Mouse (Mus musculus): ENCODE measurements around the gene Astl. TPM values are rescaled to one million over a fixed set of nuclear protein-coding genes. Genes with fewer than 3 reads are reported as not detected.

Gene Astl
- polyA plus RNA-seq, 1 experiment from 2014 or later = 0.14 TPM

- no peak overlapping the region for H3K4me3 ChIP-seq (ENCODE audit: low read depth, low read length)
- no peak overlapping the region for H3K4me2 ChIP-seq (ENCODE audit: low read depth, low read length)
- no peak overlapping the region for H3K9ac ChIP-seq (ENCODE audit: low read depth, low read length)
- H3K4me1 ChIP-seq (ENCODE audit: control insufficient read depth, insufficient read depth, low read length) = no peaks in the 10 kb centered on the region
- 75% methylated on average over 5 of the region's 5 CpGs for WGBS
- DNase-seq (ENCODE audit: low spot score) (no peak), ATAC-seq (ENCODE audit: low read depth) (no peak)
- no peaks in the 10 kb centered on the region for H3K27me3 ChIP-seq (replicated peaks; ENCODE audit: control insufficient read depth, insufficient read depth, low read length)
- no peaks in the 10 kb centered on the region for H3K9me3 ChIP-seq (ENCODE audit: control insufficient read depth, low read length)
- no peaks in the 10 kb centered on the region for H3K36me3 ChIP-seq (ENCODE audit: control insufficient read depth, insufficient read depth, low read length)
- no peak overlapping the region for H3K27ac ChIP-seq (replicated peaks; ENCODE audit: low read depth, low read length)
Observed at GRCm38 (mm10) chr2:127316431-127316830, 22.0 kb upstream of the Astl start.

- H3K4me1 ChIP-seq (ENCODE audit: control insufficient read depth, insufficient read depth, low read length) = no peaks in the 10 kb centered on the region
- ATAC-seq (ENCODE audit: low read depth) (no peak), DNase-seq (ENCODE audit: low spot score) (no peak)
- H3K27me3 ChIP-seq (replicated peaks; ENCODE audit: control insufficient read depth, insufficient read depth, low read length) = no peaks in the 10 kb centered on the region
- H3K36me3 ChIP-seq (ENCODE audit: control insufficient read depth, insufficient read depth, low read length) = no peaks in the 10 kb centered on the region
- no peak overlapping the region for H3K9ac ChIP-seq (ENCODE audit: low read depth, low read length)
- 81% methylated on average over 4 of the region's 4 CpGs for WGBS
- no peak overlapping the region for H3K4me3 ChIP-seq (ENCODE audit: low read depth, low read length)
- no peak overlapping the region for H3K4me2 ChIP-seq (ENCODE audit: low read depth, low read length)
- H3K27ac ChIP-seq (replicated peaks; ENCODE audit: low read depth, low read length) = no peak overlapping the region
- no peaks in the 10 kb centered on the region for H3K9me3 ChIP-seq (ENCODE audit: control insufficient read depth, low read length)
Observed at GRCm38 (mm10) chr2:127318136-127318535, 20.3 kb upstream of the Astl start.

GRCm38 (mm10) chr2:127319071-127319470 is 19.4 kb upstream of the Astl start:
- no peaks in the 10 kb centered on the region for H3K9me3 ChIP-seq (ENCODE audit: control insufficient read depth, low read length)
- no peaks in the 10 kb centered on the region for H3K27me3 ChIP-seq (replicated peaks; ENCODE audit: control insufficient read depth, insufficient read depth, low read length)
- no peak overlapping the region for H3K4me2 ChIP-seq (ENCODE audit: low read depth, low read length)
- DNase-seq (ENCODE audit: low spot score) (no peak), ATAC-seq (ENCODE audit: low read depth) (no peak)
- WGBS = 74% methylated on average over 4 of the region's 4 CpGs
- H3K9ac ChIP-seq (ENCODE audit: low read depth, low read length) = no peak overlapping the region
- H3K4me3 ChIP-seq (ENCODE audit: low read depth, low read length) = no peak overlapping the region
- H3K27ac ChIP-seq (replicated peaks; ENCODE audit: low read depth, low read length) = no peak overlapping the region
- no peaks in the 10 kb centered on the region for H3K36me3 ChIP-seq (ENCODE audit: control insufficient read depth, insufficient read depth, low read length)
- no peaks in the 10 kb centered on the region for H3K4me1 ChIP-seq (ENCODE audit: control insufficient read depth, insufficient read depth, low read length)

GRCm38 (mm10) chr2:127322671-127323285 is 15.7 kb upstream of the Astl start:
- 62% methylated on average over 6 of the region's 6 CpGs for WGBS
- no peaks in the 10 kb centered on the region for H3K4me1 ChIP-seq (ENCODE audit: control insufficient read depth, insufficient read depth, low read length)
- H3K27me3 ChIP-seq (replicated peaks; ENCODE audit: control insufficient read depth, insufficient read depth, low read length) = no peaks in the 10 kb centered on the region
- no peaks in the 10 kb centered on the region for H3K36me3 ChIP-seq (ENCODE audit: control insufficient read depth, insufficient read depth, low read length)
- no peak overlapping the region for H3K27ac ChIP-seq (replicated peaks; ENCODE audit: low read depth, low read length)
- H3K4me2 ChIP-seq (ENCODE audit: low read depth, low read length) = no peak overlapping the region
- ATAC-seq (ENCODE audit: low read depth) (no peak), DNase-seq (ENCODE audit: low spot score) (no peak)
- no peak overlapping the region for H3K9ac ChIP-seq (ENCODE audit: low read depth, low read length)
- H3K4me3 ChIP-seq (ENCODE audit: low read depth, low read length) = no peak overlapping the region
- no peaks in the 10 kb centered on the region for H3K9me3 ChIP-seq (ENCODE audit: control insufficient read depth, low read length)

GRCm38 (mm10) chr2:127323667-127324066 is 14.8 kb upstream of the Astl start:
- Histone ChIP-seq H3K9ac (ENCODE audit: low read depth, low read length) (no peak overlapping the region), H3K27me3 (replicated peaks; ENCODE audit: control insufficient read depth, insufficient read depth, low read length) (no peaks in the 10 kb centered on the region), H3K4me2 (ENCODE audit: low read depth, low read length) (no peak overlapping the region), H3K27ac (replicated peaks; ENCODE audit: low read depth, low read length) (no peak overlapping the region), H3K36me3 (ENCODE audit: control insufficient read depth, insufficient read depth, low read length) (no peaks in the 10 kb centered on the region), H3K4me1 (ENCODE audit: control insufficient read depth, insufficient read depth, low read length) (no peaks in the 10 kb centered on the region), H3K9me3 (ENCODE audit: control insufficient read depth, low read length) (no peaks in the 10 kb centered on the region), H3K4me3 (ENCODE audit: low read depth, low read length) (no peak overlapping the region)
- ATAC-seq (ENCODE audit: low read depth) = no peak
- DNase-seq (ENCODE audit: low spot score) = no peak
- WGBS = 75% methylated on average over 1 of the region's 1 CpGs

- ATAC-seq (ENCODE audit: low read depth) = no peak
- 70% methylated on average over 7 of the region's 7 CpGs for WGBS
Observed at GRCm38 (mm10) chr2:127324456-127324855, 14.0 kb upstream of the Astl start.

GRCm38 (mm10) chr2:127328090-127328851 is 10.2 kb upstream of the Astl start:
- DNase-seq (ENCODE audit: low spot score) (no peak), ATAC-seq (ENCODE audit: low read depth) (no peak)
- no peak overlapping the region for H3K4me3 ChIP-seq (ENCODE audit: low read depth, low read length)
- WGBS = 66% methylated on average over 12 of the region's 12 CpGs
- H3K36me3 ChIP-seq (ENCODE audit: control insufficient read depth, insufficient read depth, low read length) = no peaks in the 10 kb centered on the region
- H3K9me3 ChIP-seq (ENCODE audit: control insufficient read depth, low read length) = no peaks in the 10 kb centered on the region
- no peaks in the 10 kb centered on the region for H3K27me3 ChIP-seq (replicated peaks; ENCODE audit: control insufficient read depth, insufficient read depth, low read length)
- no peaks in the 10 kb centered on the region for H3K4me1 ChIP-seq (ENCODE audit: control insufficient read depth, insufficient read depth, low read length)
- H3K9ac ChIP-seq (ENCODE audit: low read depth, low read length) = no peak overlapping the region
- H3K4me2 ChIP-seq (ENCODE audit: low read depth, low read length) = no peak overlapping the region
- no peak overlapping the region for H3K27ac ChIP-seq (replicated peaks; ENCODE audit: low read depth, low read length)

More at GRCm38 (mm10) chr2:127324456-127324855, 14.0 kb upstream of the Astl start:
- H3K9ac ChIP-seq (ENCODE audit: low read depth, low read length) = no peak overlapping the region
- no peaks in the 10 kb centered on the region for H3K9me3 ChIP-seq (ENCODE audit: control insufficient read depth, low read length)
- H3K36me3 ChIP-seq (ENCODE audit: control insufficient read depth, insufficient read depth, low read length) = no peaks in the 10 kb centered on the region
- H3K27ac ChIP-seq (replicated peaks; ENCODE audit: low read depth, low read length) = no peak overlapping the region
- H3K4me1 ChIP-seq (ENCODE audit: control insufficient read depth, insufficient read depth, low read length) = no peaks in the 10 kb centered on the region
- DNase-seq (ENCODE audit: low spot score) = no peak
- no peak overlapping the region for H3K4me3 ChIP-seq (ENCODE audit: low read depth, low read length)
- no peak overlapping the region for H3K4me2 ChIP-seq (ENCODE audit: low read depth, low read length)
- H3K27me3 ChIP-seq (replicated peaks; ENCODE audit: control insufficient read depth, insufficient read depth, low read length) = no peaks in the 10 kb centered on the region

GRCm38 (mm10) chr2:127332807-127333570 is 5.5 kb upstream of the Astl start:
- H3K9me3 ChIP-seq (ENCODE audit: control insufficient read depth, low read length) = no peaks in the 10 kb centered on the region
- H3K4me1 ChIP-seq (ENCODE audit: control insufficient read depth, insufficient read depth, low read length) = no peaks in the 10 kb centered on the region; the same call in none of the 2 replicates
- no peaks in the 10 kb centered on the region for H3K36me3 ChIP-seq (ENCODE audit: control insufficient read depth, insufficient read depth, low read length)
- no peak overlapping the region for H3K27ac ChIP-seq (replicated peaks; ENCODE audit: low read depth, low read length)
- peaks cover 29% of the 10 kb centered on the region; the same call in 1 of the 2 replicates for H3K27me3 ChIP-seq (replicated peaks; ENCODE audit: control insufficient read depth, insufficient read depth, low read length)
- WGBS = 78% methylated on average over 14 of the region's 14 CpGs
- H3K9ac ChIP-seq (ENCODE audit: low read depth, low read length) = no peak overlapping the region
- H3K4me3 ChIP-seq (ENCODE audit: low read depth, low read length) = no peak overlapping the region
- H3K4me2 ChIP-seq (ENCODE audit: low read depth, low read length) = no peak overlapping the region
- DNase-seq (ENCODE audit: low spot score) = no peak
- no peak for ATAC-seq (ENCODE audit: low read depth)

Data from embryonic facial prominence, embryonic 14.5 days (tissue).